Mouse (Mus musculus) urinary bladder, postnatal 25 days (tissue): ENCODE measurements around the gene Usp17lb.
"Not testable (repeated sequence)": the region's sequence is repeated elsewhere in the genome, so short reads cannot be mapped to it uniquely, and the experiment has no call there.

ENCODE experiments used
- DNase-seq: peaks from one replicate; pipeline ENCODE4 v3.0.0; 2022; ENCODE audit warnings: low spot score

Gene Usp17lb

GRCm38 (mm10) chr7:104842503-104842902, at the start of gene Usp17lb:
Gene Usp17lb (minus strand): TSS chr7:104842603.
- no peak for DNase-seq

- DNase-seq: no peak
Observed at GRCm38 (mm10) chr7:104877731-104878130, 35.3 kb upstream of the Usp17lb start, which contains the start of gene Olfr665. Gene Olfr665 (plus strand): TSS chr7:104878031.

GRCm38 (mm10) chr7:104861381-104861780, 19.0 kb upstream of the Usp17lb start:
- DNase-seq: no peak

DNA sequence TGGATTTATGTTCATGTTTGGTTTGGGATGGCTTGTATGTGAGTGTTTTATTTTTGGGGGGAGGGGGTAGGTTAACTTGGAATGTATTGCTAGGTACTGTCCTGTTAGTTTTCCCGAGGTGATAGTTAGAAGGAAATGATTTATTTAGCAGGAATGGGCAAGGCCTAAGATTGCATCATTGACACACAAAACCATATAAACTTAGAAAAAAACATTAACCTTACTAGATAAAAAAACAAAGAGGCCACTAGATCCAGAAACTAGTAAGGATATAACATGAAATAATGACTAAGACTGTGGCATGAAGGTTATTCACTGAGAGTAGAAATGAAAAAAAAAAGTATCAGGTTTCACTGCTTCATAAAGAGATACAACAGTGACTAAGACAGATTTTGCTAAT, 15.3 kb upstream of the Usp17lb start:
- no peak for DNase-seq

GRCm38 (mm10) chr7:104856709-104857108, 14.3 kb upstream of the Usp17lb start, which contains the start of gene Usp17la:
Gene Usp17la (plus strand): TSS chr7:104857009.
- not testable (repeated sequence) for DNase-seq

DNA sequence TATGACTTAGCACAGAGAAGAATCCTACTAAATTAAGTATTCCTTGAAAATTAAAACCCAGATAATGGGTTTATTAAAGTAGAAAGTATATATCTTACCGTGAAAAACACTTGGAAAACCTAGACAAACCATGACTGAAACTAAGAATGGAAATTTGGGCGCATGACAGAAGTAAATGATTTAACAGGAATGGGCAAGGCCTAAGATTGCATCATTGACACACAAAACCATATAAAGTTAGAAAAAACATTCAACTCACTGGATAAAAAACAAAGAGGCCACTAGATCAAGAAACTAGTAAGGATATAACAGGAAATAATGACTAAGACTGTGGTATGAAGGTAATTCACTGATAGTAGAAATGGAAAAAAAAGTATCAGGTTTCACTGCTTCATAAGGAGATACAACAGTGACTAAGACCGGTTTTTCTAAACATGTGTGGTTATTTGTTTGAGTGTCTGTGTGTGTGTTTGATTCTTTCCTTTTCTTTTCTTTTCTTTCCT, 12.9 kb upstream of the Usp17lb start:
- DNase-seq: no peak

GRCm38 (mm10) chr7:104851546-104851945, 9.1 kb upstream of the Usp17lb start:
- not testable (repeated sequence) for DNase-seq

- DNase-seq: no peak
Observed at GRCm38 (mm10) chr7:104843731-104844287, 1.4 kb upstream of the Usp17lb start.

DNA sequence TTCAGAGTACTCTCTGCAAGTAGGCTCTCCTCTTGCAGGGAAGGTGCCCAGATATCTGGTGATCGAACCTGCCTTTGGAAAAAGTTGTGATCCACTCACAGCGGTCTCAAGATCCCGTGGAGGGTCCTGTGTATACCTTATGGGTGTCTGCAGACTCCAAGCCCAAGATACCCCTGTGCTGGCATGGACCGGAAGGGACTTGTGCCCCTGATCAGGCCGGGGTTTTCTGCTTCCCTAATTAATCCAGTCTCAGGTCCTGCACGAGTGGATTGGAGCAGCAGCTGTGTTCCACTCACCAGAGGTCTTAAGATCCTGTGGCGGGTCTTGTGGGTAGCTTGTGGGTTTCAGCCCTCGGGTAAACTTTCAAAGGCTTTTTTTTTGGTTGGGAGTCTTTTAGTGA, 32.1 kb downstream of the Usp17lb start:
- not testable (repeated sequence) for DNase-seq

DNA sequence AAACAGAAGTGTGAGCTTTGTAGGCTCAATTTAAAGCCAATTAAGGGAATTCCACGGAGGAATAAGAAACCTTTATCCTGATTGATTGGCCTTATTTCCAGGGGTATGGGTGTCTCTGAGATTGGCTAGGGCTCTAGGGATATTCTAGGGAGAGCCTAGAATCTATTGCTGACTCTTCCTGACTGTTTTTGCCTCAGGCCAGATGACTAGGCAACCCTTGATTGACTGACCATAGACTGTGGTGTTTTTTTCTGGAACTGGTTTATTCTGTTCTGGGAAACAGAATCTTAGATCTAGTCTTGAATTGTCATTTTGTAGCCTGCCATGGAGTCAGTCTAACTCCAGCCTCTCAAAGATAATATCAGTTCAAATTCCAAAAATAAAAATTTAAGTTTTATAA, 51.6 kb downstream of the Usp17lb start:
- no peak for DNase-seq
